Mouse (Mus musculus): ENCODE measurements around the gene Cyp4f14.
"Not testable (repeated sequence)": the region's sequence is repeated elsewhere in the genome, so short reads cannot be mapped to it uniquely, and the experiment has no call there.

Cyp4f14 gene

GRCm38 (mm10) chr17:32893901-32894300 is 23.2 kb downstream of the Cyp4f14 start:
- no peak for DNase-seq (ENCODE audit: extremely low spot score, low read depth, low spot score)

- peak; percentile 96 for DNase-seq (ENCODE audit: extremely low spot score, low read depth, low spot score)
Observed at GRCm38 (mm10) chr17:32891239-32892180, 25.6 kb downstream of the Cyp4f14 start, which contains the start of gene Zfp870. TSS of gene Zfp870 (minus strand) at chr17:32891642.

- DNase-seq (ENCODE audit: extremely low spot score, low read depth, low spot score) = no peak
Observed at GRCm38 (mm10) chr17:32890852-32891238, 26.3 kb downstream of the Cyp4f14 start.

GRCm38 (mm10) chr17:32889611-32890010 is 27.5 kb downstream of the Cyp4f14 start:
- DNase-seq (ENCODE audit: extremely low spot score, low read depth, low spot score) = no peak

- DNase-seq (ENCODE audit: extremely low spot score, low read depth, low spot score) = no peak
Observed at GRCm38 (mm10) chr17:32880320-32881218, 36.6 kb downstream of the Cyp4f14 start.

- no peak for DNase-seq (ENCODE audit: extremely low spot score, low read depth, low spot score)
Observed at GRCm38 (mm10) chr17:32878773-32879172, 38.4 kb downstream of the Cyp4f14 start.

GRCm38 (mm10) chr17:32877471-32878171 is 39.5 kb downstream of the Cyp4f14 start:
- peak; percentile 20 for DNase-seq (ENCODE audit: extremely low spot score, low read depth, low spot score)

GRCm38 (mm10) chr17:32872696-32873095 is 44.4 kb downstream of the Cyp4f14 start:
- no peak for DNase-seq (ENCODE audit: extremely low spot score, low read depth, low spot score)

GRCm38 (mm10) chr17:32872091-32872490 is 45.1 kb downstream of the Cyp4f14 start:
- no peak for DNase-seq (ENCODE audit: extremely low spot score, low read depth, low spot score)

GRCm38 (mm10) chr17:32871483-32871882 is 45.7 kb downstream of the Cyp4f14 start:
- DNase-seq (ENCODE audit: extremely low spot score, low read depth, low spot score) = no peak

GRCm38 (mm10) chr17:32867266-32867665 is 49.9 kb downstream of the Cyp4f14 start:
- not testable (repeated sequence) for DNase-seq (ENCODE audit: extremely low spot score, low read depth, low spot score)

- DNase-seq (ENCODE audit: extremely low spot score, low read depth, low spot score) = not testable (repeated sequence)
Observed at GRCm38 (mm10) chr17:32856713-32857112, 60.4 kb downstream of the Cyp4f14 start.

Data from hindlimb bud, embryonic 11.5 days (tissue).